Mouse (Mus musculus) left cerebral cortex, adult 6 months (tissue): ENCODE results near the gene Ipp. TPM values are rescaled to one million over a fixed set of nuclear protein-coding genes. Genes with fewer than 3 reads are reported as not detected.

Experiments
- long read RNA-seq, 2 experiments: library from polyadenylated mRNA; unstranded; transcript quantifications; one replicate each; pipeline ENCODE4 v2.0.0; 2019 to 2020
- polyA plus RNA-seq: library from polyadenylated mRNA; unstranded; fragments of <200 nt; fragmentation: Nextera tagmentation; gene quantifications from 2 replicates; pipeline ENCODE4 v1.2.3, GENCODE M21; 2021

The Ipp gene
- 4.4 and 4.7 TPM in 2 replicates for polyA plus RNA-seq
- long read RNA-seq, experiment 1, transcript Ipp-202 (9 exons, 2,118 nt), result major isoform, 31 of 49 reads
- long read RNA-seq, experiment 1, partial matches to known transcripts, result 9 of 49 reads
- long read RNA-seq, experiment 1, other reads (novel, unspliced or antisense), result 9 of 49 reads
- long read RNA-seq, experiment 2, transcript Ipp-202 (9 exons, 2,118 nt), result major isoform, 8 of 18 reads
- long read RNA-seq, experiment 2, partial matches to known transcripts, result 3 of 18 reads
- long read RNA-seq, experiment 2, other reads (novel, unspliced or antisense), result 7 of 18 reads

DNA sequence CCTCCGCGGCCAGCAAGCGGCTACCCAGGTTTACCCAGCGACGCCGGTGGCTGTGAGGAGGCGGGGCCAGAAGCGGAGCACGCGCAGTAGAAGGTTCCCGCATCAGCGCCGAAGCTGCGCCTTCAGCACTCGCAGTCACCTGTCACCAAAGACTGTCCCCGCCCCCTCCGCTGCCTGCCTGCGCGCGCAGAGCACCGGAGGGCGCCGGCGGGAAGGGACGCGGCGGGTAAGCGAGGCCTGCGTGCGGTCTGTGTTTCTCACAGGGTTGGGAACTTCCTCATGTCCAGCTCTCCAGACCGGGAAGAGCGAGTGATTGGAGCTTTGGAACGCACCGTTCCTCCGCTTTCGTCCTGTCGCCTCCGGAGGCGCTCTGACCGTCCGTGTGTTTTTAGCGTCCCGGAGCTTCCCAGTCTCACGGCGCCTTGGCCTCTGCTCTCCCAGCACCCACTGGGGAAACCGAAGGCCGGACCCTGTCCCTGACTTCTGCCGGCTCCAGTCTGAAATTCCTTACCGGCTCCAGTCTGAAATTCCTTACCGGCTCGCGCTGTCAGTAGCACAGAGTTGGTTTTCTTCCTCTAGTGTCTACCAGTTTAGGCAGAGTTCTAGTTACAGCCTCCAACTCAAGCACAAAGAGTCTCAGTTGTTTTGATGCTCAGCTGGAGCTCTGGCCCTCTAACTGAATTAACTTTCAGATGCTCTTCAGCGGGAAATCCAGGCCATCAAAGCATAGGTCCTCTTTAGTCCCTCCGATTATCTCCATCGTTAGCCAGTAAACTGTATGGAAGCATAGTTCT, at the start of gene Ipp:
Gene Ipp, plus strand, starts transcription at position 125 of the 794 bp plus-strand sequence.

DNA sequence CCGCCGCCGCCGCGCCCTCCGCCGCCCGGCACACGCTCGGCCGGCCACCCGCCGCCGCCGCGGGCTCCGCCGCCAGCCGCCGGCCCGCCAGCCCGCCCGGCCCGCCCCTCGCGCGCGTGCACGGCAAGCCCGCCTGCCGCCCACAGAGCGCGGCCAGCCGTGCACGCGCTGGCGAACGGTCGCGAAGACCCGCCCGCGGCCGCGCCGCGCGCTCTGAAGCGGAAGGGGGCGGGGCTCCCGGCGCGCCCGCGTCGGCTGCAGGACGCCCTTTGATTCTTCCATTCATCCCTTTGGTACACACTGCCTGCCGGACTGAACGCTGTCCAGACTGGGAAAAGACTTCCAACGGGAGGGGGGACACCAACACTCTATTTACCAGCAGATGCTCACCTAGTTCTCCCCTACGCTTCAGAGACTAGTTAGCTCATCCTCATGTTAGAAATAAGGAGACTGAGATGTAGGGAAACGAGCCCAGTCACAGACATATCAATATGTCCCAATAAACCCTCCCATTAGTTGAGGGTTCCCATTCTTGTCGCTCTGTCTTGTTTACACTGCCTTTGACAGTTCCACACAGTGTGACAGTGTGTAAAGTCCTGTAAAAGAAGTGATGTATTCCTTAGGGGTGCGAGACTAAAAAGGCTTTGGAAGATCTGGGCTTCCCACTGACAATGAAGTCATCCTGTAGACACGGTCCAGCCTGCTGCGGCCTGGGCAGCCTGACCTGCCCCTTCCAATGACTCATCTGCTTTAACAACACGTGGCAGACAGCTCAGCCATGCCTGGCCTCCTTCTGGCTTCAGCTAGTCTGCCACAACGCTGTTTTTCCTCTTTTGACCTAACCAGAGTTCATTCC, 43.0 kb upstream of the Ipp start, which contains the start of gene Mast2:
Gene Mast2, minus strand, starts transcription at position 58 of the 856 bp plus-strand sequence.

DNA sequence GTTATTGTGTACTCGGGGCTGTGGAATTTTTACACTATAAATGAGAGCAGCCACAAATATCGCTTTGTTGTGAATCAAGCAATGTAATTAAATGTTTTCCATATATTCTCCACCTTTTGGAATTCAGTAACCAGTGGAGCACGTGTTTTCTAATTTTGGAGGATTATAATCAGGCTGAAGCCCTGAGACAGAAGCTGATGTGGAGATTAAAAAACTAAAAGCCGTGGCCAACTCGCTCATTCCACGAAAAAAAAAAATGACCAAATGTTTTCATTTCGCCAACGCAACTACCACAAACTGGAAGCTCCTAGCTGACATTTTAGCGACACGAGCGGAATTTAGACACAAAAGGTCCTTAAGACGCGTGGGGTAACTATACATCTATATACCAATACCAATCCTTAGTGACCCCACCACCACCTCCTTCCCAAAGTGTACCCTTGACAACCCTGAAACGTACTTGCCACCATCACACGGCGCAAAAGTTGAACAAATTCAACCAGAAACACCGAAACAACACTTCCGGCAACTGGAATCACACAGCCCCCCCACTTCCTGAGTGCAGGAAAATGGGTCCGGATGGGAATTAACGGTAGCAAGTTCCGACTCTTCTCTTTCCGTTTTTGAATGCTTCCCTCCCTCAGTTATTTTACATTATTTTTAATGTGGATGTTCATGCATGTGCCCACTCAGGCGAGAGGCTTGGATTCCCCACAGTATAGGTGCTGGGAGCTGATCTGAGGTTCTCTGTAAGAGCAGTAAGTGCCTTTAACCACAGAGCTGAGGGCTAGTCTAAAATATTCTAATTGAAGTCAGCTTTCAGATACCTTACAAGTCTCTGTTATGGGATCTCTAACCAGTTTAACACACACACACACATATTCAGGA, 48.3 kb downstream of the Ipp start, which contains the start of gene Tmem69:
Gene Tmem69, minus strand, starts transcription at position 524 of the 888 bp plus-strand sequence.

DNA sequence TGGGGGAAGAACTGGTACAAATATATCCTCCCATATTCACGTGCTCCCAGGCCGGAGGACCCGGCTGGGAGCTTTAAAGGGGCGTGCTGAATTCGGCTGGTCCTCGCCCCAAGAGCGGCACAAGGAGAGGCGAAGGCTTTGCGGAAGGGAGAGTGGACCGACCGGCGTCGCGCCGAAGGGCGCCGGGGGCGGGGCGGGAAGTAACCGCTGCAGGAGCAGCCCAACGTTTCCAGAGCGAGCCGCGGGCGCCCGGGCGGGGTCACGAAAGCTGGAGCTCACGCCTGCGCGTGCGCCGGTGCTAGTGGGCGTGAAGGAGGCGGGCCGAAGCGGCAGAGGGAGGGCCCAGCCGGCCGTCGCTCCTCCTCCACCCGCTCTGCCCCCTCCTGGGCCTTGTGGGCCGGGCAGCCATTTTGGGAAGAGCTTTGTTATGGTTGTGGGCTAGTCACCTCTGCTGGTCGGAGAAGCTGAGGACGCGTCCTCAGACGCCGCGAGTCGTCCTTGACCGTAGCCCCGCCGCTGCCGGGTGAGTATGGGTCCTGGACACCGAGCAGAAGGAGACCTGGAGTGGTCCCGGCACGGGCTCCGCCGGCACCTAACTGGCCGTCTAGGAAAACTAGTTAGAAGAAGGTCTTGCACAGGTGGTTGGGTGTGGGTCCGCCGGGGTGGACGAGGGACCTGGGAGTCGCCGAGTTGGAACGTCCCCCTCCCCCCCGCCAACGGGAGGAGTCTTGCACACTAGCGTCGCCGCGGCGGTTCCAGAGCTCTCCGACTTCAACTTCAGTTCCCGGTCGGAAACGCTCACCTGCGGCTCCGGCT, 50.2 kb downstream of the Ipp start, which contains the start of gene Gpbp1l1:
Gene Gpbp1l1, plus strand, starts transcription at position 353 of the 816 bp plus-strand sequence.

Other genes with a start within 250 kb of the Ipp start
- 10.1 and 13.0 TPM in 2 replicates for gene Mast2, start 43.4 kb upstream of the Ipp start, polyA plus RNA-seq
- 5.1 and 6.1 TPM in 2 replicates for gene Tmem69, start 48.4 kb downstream of the Ipp start, polyA plus RNA-seq
- gene Gpbp1l1, start 50.1 kb downstream of the Ipp start, polyA plus RNA-seq, result 5.2 and 5.8 TPM in 2 replicates
- 1.8 and 3.2 TPM in 2 replicates for gene Ccdc17, start 89.1 kb downstream of the Ipp start, polyA plus RNA-seq
- gene Nasp, start 120.4 kb downstream of the Ipp start, polyA plus RNA-seq, result 4.4 and 6.2 TPM in 2 replicates
- gene Akr1a1, start 144.1 kb downstream of the Ipp start, polyA plus RNA-seq, result 568 and 624 TPM in 2 replicates
- 680 and 725 TPM in 2 replicates for gene Prdx1, start 178.0 kb downstream of the Ipp start, polyA plus RNA-seq
- gene Mmachc, start 200.9 kb downstream of the Ipp start, polyA plus RNA-seq, result 10.1 and 15.4 TPM in 2 replicates
- gene Ccdc163, start 201.0 kb downstream of the Ipp start, polyA plus RNA-seq, result 4.1 and 4.8 TPM in 2 replicates
- gene Tesk2, start 213.4 kb downstream of the Ipp start, polyA plus RNA-seq, result 2.4 and 2.5 TPM in 2 replicates